In the genomic region with DNA sequence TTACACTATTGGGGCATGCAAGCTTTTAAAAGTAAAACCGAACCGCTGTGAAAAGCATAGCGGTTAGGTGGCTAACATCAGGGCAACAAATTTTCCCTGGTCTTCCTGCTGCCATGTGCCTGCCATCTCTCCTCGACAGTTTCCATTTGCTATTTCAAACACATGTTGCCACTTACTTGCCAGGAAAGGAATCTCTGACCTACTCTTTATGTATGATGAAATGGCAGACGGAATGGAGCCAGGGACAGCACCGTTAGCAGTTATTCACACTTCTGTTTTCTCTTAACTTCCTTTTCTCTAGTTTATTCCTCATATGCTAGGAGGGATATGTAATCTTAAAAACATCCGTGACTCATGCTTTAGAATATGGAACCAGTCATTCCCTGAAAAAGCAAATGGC, we compare ENCODE assay signal across 15 mouse cellular contexts.
DNase-seq lines count a peak whose midpoint lies in the region; ATAC-seq and TF ChIP-seq lines count a peak whose summit lies in the region.
"Had no signal": no experiment of that assay in that cellular context is flagged by ENCODE, and none has a peak within 500 bp of the region (broad histone marks: within the 10 kb centered on the region; RNA-seq: fewer than 3 reads in every experiment).

No protein-coding gene starts in this region.

- no peaks in the 10 kb centered on the region; the same call in none of the 2 replicates for H3K4me1 ChIP-seq in heart, embryonic 15.5 days (replicated peaks)
- H3K4me1 ChIP-seq in heart, adult 2 months (ENCODE audit: control insufficient read depth, insufficient read depth, low read length): peaks cover 7% of the 10 kb centered on the region
- H3K4me1 ChIP-seq in limb, embryonic 14.5 days (ENCODE audit: control insufficient read depth, insufficient read depth, low read length): peaks cover 16% of the 10 kb centered on the region
- H3K4me1 ChIP-seq: hindbrain, embryonic 10.5 days had no signal

- DNase-seq in heart, adult 2 months: no peak
- peak; percentile 96 for DNase-seq in 3T3-L1 (ENCODE audit: low read depth, low spot score)
- DNase-seq in adipocyte (ENCODE audit: low spot score): peak; percentile 82
- peak; percentile 14 for DNase-seq in limb, embryonic 14.5 days (ENCODE audit: low spot score)
- no peak for DNase-seq in neural tube, embryonic 10.5 days (ENCODE audit: extremely low spot score, low spot score)
- no peak for DNase-seq in T-cell, adult 2 months (ENCODE audit: low spot score)
- no peak for DNase-seq in thymus, postnatal 10 days (ENCODE audit: low spot score in 2 of 2)
- DNase-seq: cerebellum, postnatal 14 days; forebrain, postnatal 0 days; kidney, postnatal 10 days; lung, adult 2 months had no signal

- H3K4me3 ChIP-seq in heart, embryonic 15.5 days: no peak overlapping the region
- no peak overlapping the region for H3K4me3 ChIP-seq in heart, adult 2 months
- no peak overlapping the region for H3K4me3 ChIP-seq in limb, embryonic 14.5 days (replicated peaks; ENCODE audit: low read length)
- H3K4me3 ChIP-seq: hindbrain, embryonic 10.5 days had no signal

- no peak for ATAC-seq in heart, embryonic 15.5 days (replicated peaks; ENCODE audit: insufficient number of reproducible peaks, insufficient read depth, low FRiP score, low read depth)
- ATAC-seq in limb, embryonic 14.5 days (ENCODE audit: low FRiP score, low read depth): no peak
- ATAC-seq: forebrain, postnatal 0 days; Patski had no signal

- no peak for TF ChIP-seq POLR2A in heart, adult 2 months (IDR thresholded peaks at IDR 0.05; ENCODE audit: insufficient read depth, low read depth, low read length)
- no peak for TF ChIP-seq POLR2A in limb, embryonic 14.5 days (IDR thresholded peaks at IDR 0.05; ENCODE audit: borderline replicate concordance, extremely low read depth, insufficient read depth, insufficient read length)

- H3K9me3 ChIP-seq in heart, embryonic 15.5 days (replicated peaks): no peaks in the 10 kb centered on the region
- H3K9me3 ChIP-seq in limb, embryonic 14.5 days (ENCODE audit: control insufficient read depth, low read length): no peaks in the 10 kb centered on the region
- H3K9me3 ChIP-seq: hindbrain, embryonic 10.5 days had no signal

- no peaks in the 10 kb centered on the region for H3K36me3 ChIP-seq in heart, embryonic 15.5 days
- H3K36me3 ChIP-seq in heart, adult 2 months (ENCODE audit: control insufficient read depth, insufficient read depth, low read length): peaks cover under 1% of the 10 kb centered on the region
- no peaks in the 10 kb centered on the region for H3K36me3 ChIP-seq in limb, embryonic 14.5 days (ENCODE audit: control insufficient read depth, insufficient read depth, low read length)
- H3K36me3 ChIP-seq: hindbrain, embryonic 10.5 days had no signal

- no peak overlapping the region for H3K4me2 ChIP-seq in heart, embryonic 15.5 days
- no peak overlapping the region for H3K4me2 ChIP-seq in limb, embryonic 14.5 days (replicated peaks; ENCODE audit: low read depth, low read length, severe bottlenecking)
- H3K4me2 ChIP-seq: midbrain, embryonic 11.5 days had no signal

- TF ChIP-seq EP300 in heart, adult 2 months (IDR thresholded peaks at IDR 0.05; ENCODE audit: insufficient read depth, low read depth, low read length): no peak

- no peaks in the 10 kb centered on the region for H3K27me3 ChIP-seq in heart, embryonic 15.5 days
- H3K27me3 ChIP-seq in heart, adult 2 months (ENCODE audit: control insufficient read depth, insufficient read depth, low read length): no peaks in the 10 kb centered on the region
- H3K27me3 ChIP-seq in limb, embryonic 14.5 days (ENCODE audit: control insufficient read depth, insufficient read depth, low read length): no peaks in the 10 kb centered on the region
- H3K27me3 ChIP-seq: Patski had no signal

- H3K9ac ChIP-seq in heart, embryonic 15.5 days: no peak overlapping the region
- H3K9ac ChIP-seq in heart, adult 2 months (ENCODE audit: low read depth, low read length): no peak overlapping the region
- H3K9ac ChIP-seq in limb, embryonic 14.5 days (ENCODE audit: low read depth, low read length, severe bottlenecking): no peak overlapping the region
- H3K9ac ChIP-seq: forebrain, postnatal 0 days had no signal

- WGBS in heart, embryonic 15.5 days: 73% methylated on average over 7 of the region's 7 CpGs
- 75% methylated on average over 7 of the region's 7 CpGs for WGBS in heart, adult 2 months
- 45% methylated on average over 7 of the region's 7 CpGs for WGBS in limb, embryonic 14.5 days

- H3K27ac ChIP-seq in heart, embryonic 15.5 days: peak overlapping the region; percentile 50
- H3K27ac ChIP-seq in heart, adult 2 months: no peak overlapping the region; the same call in 1 of the 2 replicates
- 0 out of 2 replicates have a peak overlapping the region, but pooled peaks have one; percentile 5 for H3K27ac ChIP-seq in limb, embryonic 14.5 days (replicated peaks; ENCODE audit: low read depth, low read length)
- H3K27ac ChIP-seq: hindbrain, embryonic 10.5 days had no signal

- intact Hi-C loops in heart, adult 2 months (cut with DNase I): no loop called here

- TF ChIP-seq CTCF in heart, adult 2 months (IDR thresholded peaks at IDR 0.05): no peak

- no peaks in the 10 kb centered on the region for H3K79me2 ChIP-seq in heart, adult 2 months (replicated peaks; ENCODE audit: control insufficient read depth, insufficient read depth, low read length)

Comparison
In these comparisons a context has a peak if more than half of its experiments do, and no peak if none do; other contexts are left out.
1. DNase-seq: peak in 3T3-L1 (single experiment), adipocyte (single experiment) and limb, embryonic 14.5 days (single experiment); none in heart, adult 2 months (0 of 2), neural tube, embryonic 10.5 days (single experiment), T-cell, adult 2 months (single experiment) and thymus, postnatal 10 days (0 of 2).